Mouse (Mus musculus): ENCODE results near the gene Sec14l3.
"Not testable (repeated sequence)": the region's sequence is repeated elsewhere in the genome, so short reads cannot be mapped to it uniquely, and the experiment has no call there.

Gene Sec14l3

DNA sequence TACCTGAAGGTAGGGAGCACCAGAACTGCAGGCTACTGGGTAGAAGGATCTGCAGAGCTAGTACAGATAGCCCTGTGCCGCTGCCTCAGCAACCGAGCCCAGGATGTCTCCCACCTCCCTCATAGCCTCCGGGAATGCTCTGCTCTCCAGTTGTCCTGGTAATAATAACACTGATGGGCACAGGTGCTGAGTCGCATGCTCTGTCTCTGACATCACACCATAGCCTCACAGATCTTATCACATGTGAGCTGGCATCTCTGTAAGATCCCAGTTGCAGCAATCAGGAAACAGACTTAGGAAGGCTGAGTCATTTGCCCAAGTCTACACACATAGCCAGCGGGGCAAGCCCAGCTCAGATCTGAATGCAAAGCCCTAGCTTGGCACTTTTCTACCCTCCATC lies 37.2 kb downstream of the Sec14l3 start:
- DNase-seq (ENCODE audit: low read depth, low spot score) = no peak

DNA sequence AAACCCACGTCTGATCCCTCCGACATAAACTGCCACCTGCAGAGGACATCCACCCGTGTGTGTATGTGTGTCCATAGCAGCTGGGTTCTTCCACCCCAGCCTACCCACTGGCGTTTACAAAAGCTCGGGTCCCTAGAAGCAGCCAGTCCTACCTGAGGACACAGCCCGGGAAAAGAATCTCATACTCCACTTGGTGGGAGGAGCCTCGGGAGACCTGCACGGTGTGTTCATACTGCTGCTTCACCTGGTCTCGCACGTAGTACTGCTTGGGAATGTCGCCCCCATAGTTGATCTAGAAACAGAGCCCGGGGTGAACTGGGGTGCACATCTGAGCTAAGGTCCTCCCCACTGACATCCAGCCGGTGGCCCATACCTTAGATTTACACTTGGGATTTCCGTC lies 38.9 kb downstream of the Sec14l3 start:
- DNase-seq (ENCODE audit: low read depth, low spot score) = no peak

DNA sequence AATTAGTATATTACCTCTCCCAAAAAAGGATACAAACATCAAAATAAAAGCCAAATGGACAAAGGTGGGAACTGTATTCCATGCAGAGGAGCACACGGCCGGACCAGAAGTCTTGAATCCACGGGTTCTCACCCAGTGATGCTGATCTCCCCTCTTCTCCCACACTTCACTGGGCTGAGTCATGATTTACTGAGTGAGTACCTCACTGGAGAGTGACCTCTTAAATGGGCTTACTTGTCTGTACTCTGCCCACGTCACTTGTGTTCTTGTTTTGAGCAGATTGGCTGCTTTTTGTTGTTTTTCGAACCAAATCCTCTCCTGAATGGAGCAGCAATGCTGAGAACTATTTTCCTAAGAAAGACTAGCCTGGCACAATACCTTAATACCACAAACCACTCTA lies 40.3 kb downstream of the Sec14l3 start:
- no peak for DNase-seq (ENCODE audit: low read depth, low spot score)

DNA sequence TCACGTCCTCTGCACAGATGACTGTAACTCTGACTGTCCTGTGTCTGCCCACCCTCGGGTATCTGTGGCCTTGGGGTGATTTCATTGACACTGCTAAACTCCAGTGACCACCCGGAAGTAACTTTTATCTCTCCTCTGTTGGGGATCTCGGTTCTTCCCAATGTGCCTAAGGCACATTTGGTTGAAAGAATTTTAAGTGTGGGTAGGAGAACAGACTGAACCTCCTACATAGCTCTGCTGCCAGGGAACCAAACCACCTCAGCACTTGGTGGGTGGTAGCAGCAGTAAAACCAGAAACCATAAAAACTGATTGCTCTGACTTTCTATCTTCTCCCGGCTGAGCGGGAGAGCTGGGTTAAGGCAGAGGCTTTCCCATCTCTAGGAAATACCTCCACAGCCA lies 40.8 kb downstream of the Sec14l3 start:
- no peak for DNase-seq (ENCODE audit: low read depth, low spot score)

DNA sequence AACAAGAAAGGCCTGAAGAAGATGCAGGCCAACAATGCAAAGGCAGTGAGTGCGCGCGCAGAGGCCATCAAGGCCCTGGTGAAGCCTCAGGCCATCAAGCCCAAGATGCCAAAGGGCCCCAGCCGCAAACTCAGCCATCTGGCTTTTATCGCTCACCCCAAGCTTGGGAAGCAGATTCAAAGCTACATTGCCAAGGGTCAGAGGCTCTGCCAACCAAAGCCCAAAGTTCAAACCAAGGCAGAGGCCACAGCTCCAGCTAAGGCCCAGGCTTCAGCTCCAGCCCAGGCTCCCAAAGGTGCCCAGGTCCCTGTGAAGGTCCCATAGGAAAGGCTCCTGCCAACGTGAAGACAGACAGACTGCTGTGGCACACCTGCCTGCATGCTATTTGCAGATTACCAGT lies 43.3 kb downstream of the Sec14l3 start:
- not testable (repeated sequence) for DNase-seq (ENCODE audit: low read depth, low spot score)

DNA sequence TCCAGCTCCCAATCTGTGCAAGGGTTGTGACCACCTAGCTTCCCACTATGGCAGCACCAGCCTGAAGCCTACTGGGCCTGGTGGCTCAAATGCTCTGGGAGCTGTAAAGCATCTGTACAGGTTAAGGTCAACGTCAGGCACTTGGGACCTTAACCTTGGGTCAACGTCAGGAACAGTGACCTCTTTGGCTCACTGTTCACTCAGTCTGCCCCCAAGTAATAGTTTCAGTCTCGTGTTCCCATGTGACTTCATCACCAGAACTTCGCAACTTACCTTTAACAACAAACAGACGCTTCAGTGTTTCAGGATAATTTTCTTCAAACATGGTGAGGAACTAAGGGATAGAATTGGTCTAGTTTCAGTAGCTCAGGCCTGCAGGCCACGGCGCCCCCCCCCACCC lies 44.0 kb downstream of the Sec14l3 start:
- DNase-seq (ENCODE audit: low read depth, low spot score) = no peak

DNA sequence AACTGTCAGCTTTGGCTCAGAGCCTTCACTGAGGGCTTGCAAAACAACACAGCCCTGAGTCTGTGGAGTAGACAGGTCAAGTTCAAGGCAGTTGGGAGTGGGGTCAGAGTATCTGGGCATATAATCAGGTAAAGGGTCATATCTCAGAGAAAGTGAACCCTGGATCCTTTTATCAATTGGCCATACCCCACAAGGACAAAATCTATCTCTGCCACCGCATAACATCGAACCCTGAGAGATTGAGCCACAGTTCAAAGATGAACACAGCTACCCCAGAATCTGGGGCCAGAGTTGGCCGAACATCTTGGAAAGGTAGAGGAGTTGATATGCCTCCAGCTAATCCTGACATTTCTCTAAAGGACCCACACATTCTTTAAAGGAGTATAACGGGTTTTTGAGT lies 47.4 kb downstream of the Sec14l3 start:
- DNase-seq (ENCODE audit: low read depth, low spot score) = no peak

DNA sequence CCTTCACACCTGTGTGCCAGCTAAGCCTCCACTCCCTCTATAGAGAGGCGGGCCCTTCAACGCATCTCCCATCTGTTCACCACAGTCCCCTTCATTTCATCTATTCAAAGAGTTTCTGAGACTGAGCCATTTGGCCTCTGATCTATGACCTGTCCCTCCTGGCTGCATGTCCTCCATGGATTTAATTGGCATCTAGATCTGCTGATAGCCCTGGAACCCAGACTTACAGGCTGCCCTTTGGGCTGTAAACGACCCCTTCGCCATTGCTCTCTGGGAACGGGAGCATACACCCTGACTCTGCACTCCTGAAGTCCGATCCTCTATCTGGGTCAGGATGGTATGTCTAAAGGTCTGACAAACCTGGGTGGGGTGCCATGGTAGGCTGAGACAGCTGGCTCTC lies 48.2 kb downstream of the Sec14l3 start:
- no peak for DNase-seq (ENCODE audit: low read depth, low spot score)

DNA sequence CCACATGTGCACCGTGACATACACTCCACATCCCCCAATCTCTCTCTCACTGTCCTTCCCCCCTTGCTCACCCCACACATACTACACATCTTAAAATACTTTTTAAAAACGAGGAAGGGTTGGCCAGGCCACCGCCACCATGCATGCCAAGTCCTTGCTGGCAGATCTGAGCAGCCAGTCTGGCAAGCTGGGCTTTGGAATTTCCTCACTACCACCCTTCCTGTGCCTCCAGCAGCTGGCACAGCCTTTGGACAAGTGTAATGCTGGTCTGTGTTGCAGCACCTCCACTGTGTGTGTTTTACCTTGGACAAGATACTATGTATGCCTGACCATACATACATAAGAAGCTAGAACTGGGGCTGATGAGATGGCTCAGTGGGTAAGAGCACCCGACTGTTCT lies 48.9 kb downstream of the Sec14l3 start:
- no peak for DNase-seq (ENCODE audit: low read depth, low spot score)

DNA sequence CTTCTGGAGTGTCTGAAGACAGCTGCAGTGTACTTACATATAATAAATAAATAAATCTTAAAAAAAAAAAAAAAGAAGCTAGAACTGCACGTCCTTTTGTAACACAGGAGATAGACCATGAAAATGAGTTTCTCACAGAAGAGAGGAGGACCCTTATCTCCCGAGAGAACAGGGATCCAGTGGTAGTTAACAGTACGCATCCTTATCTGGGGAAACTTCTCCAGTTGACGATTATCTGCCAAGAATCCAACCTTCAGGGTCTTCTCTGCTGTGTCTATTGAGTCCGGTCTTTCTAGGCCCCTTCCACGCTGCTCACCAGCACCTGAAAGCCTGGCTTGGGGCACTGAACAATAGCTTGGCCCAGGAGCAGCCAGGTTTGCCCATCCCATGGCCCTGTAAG lies 49.3 kb downstream of the Sec14l3 start:
- no peak for DNase-seq (ENCODE audit: low read depth, low spot score)

DNA sequence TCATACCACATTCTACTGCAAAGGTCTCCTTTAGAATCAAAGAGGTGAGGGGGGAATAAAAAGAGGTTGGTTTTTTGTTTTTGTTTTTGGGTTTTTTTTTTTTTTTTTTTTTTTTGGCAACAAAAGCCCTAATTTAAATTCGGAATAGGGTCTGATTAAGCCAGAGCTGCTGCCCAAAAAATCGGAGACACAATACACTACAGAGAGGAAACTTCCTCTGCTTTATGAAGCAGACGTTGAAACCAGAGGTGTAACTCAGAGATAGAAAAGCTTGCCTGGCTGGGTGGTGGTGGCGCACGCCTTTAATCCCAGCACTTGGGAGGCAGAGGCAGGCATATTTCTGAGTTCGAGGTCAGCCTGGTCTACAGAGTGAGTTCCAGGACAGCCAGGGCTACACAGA lies 49.9 kb downstream of the Sec14l3 start:
- DNase-seq (ENCODE audit: low read depth, low spot score) = not testable (repeated sequence)

DNA sequence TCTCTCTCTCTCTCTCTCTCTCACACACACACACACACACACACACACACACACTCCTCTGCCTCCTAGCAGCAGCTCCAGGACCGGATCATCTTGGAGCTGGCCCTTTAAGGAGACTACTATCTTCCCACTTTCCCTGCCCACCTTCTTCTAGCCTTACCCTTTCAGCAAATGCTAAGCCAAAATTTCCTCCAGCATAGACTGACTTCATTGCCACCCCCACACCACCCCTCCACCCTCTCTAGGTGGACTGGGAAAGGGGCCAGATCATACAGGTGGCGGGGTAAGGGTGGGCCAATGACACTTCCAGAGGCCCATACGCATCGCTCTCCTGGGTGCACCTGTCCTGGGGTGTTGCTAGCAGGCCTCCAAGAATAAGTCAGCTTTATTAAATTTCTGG lies 50.8 kb downstream of the Sec14l3 start:
- DNase-seq (ENCODE audit: low read depth, low spot score) = no peak

DNA sequence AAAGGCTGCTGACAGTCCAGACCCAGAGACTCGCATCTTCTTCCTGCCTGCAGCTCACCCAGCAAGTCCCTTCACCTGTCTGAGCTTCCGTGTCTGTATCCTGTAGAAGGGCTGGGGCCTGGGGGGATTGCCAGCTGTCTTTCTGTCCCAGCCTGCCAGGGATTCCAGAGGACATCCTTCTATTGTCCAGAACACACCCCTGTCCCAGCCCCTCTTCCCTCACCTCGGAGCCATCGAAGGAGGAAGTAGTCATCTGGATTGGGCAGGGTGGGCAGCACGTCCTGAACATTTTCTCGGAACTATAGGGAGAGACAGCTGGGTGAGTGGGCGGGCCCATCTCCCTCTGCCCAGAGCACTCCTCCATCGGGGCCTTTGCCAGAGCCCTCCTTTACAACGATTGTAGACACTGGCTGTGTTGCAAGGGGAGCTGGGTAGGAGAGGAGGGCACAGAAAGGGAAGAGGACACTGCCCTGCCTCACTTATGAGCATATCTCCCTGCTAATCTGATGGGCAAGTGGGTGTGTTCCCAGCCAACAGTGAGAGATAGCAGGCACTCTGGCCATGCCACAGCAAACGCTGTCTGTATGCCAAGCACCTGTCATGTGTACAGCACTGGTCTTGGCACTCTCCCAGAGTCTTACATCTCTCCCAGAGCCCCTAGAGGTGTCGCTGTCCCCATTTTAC lies 52.0 kb downstream of the Sec14l3 start:
- DNase-seq (ENCODE audit: low read depth, low spot score) = no peak

DNA sequence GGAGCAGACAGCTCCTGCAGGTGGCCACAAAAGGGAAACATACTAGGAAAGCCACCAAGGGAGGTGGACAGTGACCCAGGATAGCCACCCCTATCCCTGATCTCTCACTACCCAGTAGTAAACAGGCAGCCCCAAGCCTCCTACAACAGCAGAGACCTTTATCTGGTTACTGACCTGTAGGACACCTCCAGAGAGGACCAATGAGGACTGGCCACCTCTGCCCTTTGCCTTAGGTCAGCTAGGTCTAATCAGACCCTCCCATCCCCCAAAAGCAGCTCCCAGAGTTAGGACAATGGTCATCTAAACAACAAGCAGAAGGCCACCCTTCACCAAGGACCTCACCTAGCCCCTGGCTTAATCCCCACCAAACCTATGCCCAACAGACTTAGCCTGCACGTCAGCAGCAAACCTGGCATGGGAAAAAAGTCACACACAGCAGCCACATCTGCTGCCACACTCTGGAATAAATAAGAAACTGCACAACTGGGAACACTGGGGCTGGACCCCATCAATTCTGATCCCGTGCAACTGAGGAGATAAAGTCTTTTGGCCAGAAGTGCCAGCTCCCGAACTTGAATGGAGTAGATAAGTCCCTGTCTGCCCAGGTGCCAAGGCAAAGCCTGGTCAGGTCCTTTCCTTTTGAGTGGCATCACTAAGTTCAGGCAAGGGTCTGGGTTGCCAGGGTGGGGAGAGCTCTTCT lies 52.9 kb downstream of the Sec14l3 start:
- DNase-seq (ENCODE audit: low read depth, low spot score) = no peak

DNA sequence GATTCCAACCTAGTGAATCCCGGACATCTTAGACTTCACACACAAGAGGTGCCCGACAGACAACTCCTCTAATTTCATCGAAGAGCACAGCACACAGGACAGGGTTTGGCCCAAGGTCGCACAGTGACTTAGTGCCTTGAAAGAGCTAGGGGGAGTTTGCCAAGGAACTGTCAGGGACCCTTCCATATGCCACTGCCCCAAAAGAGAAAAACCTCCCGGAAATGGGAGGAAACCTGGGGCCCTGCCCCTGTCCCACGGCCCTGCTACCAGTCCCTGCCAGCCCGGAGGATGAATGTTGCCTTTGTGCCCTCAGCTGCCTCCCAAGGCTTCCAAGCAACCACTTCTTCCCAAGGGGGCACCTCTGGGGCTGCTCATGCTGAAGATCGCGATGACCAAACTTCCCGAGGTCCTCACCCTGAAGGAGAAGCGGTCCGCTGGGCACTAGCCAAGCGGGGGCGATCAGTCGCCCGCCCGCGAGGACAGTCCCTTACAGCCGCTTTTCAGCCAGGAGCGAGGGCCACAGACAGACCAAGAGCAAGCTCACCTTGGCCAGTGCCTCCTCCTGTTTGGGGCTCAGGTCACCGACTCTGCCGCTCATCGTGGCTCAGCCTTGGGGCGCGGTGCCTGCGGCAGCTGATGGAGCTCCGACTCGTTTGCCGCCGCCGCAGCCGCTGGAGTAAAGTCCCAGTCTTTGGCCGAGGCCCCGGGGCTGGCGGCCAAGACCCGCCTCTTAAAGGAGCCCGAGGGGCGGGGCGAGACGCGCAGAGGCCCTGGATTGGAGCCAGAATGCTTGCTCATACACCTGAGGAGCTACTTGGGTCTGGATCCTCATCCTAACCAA lies 53.7 kb downstream of the Sec14l3 start:
- DNase-seq (ENCODE audit: low read depth, low spot score) = peak; percentile 65

DNA sequence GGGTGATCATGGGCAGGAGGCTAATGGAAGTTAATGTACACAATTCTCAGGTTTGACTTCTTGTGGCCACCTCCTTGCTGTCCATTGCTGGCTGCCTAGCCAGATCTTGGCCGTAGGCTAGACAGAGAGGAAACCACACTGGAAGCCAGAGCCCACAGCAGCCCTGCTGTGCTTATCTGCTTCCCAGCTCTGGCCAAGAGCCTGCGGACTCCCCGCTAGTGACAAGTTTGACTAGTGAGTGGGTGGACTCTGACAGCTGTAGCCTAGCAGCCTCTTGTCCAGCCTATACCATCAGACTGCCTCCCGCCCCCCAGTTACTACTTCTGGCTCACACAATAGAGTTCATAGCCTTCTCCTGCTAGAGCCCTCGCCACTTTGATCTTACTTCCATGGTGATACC lies 55.0 kb downstream of the Sec14l3 start:
- no peak for DNase-seq (ENCODE audit: low read depth, low spot score)

DNA sequence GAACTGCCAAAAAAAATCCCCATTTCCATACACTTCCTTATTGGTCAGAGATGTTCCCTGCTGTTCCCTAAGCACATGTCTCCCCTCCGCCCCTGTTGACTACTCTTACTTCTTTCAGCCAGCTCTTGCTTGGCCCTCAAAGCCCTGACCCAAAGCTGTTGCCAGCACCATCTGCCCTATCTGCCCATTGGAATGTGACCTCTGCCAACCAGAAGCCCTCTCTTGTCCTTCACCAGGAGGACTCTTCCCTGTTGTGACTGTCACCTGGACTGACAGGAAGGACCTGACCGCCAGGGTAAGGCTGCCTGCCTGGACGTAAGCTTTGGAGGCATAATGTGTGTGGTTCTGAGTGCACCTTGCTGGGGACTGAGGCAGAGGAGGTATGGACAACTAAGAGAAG lies 57.0 kb downstream of the Sec14l3 start:
- DNase-seq (ENCODE audit: low read depth, low spot score) = no peak

DNA sequence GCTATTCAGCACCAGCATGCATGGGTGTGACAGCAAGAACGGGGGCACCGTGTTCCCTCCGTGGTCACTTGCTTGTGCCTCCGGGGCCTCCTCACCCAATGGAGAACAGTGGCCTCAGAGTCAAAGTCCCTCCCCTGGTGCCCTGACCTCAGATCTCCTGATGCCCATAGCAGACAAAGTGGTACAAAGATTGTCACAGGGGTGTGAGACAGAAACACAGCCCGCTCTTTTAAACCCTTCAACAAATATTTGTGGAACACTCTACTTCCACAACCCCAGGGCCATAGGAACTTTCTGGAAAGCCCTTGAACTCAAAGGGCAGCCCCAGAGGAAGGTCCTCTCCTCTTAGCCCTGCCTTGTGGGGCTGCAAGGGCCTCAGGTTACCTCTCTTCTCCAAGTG lies 57.6 kb downstream of the Sec14l3 start:
- no peak for DNase-seq (ENCODE audit: low read depth, low spot score)

DNA sequence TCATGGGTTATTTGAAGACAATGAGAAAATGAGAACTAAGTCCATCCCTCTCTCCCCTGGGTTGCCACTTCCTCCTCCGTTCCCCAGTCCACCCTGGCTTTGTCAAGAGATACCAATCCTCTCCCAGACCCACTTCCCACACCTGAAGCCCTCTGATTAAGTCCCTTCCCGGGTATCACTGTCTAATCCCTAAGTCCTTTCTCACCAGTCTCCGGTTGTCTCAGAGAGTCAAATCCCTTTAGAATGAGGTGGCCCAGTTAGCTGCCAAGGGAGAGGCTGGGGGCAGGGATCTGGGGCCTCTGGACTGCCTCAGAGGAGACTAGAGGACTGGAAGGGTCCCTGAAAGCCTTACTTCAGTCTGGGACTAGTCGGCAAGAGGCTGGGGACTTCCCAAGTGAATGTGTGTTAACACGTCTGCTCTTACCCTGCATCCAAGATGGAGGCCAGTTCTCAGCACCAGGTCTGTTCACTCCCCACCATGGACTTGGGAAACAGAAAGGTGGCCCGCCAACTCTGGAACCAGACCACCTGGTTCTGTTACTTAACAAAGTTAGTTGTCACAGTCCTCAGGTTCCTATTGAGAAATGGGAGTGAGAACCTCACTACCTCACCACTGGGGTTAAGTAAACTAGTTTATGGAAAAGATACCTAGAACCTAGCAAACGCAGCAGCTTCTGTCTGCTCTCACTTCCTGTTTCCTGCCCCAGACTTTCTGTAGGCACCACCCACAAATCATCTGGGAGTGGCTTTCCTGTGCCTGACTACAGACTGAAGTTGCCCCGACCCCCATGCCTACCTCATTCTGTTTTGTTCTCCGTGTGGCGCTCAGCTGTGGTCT lies 58.3 kb downstream of the Sec14l3 start, which contains the start of gene Sec14l2:
TSS of gene Sec14l2 (minus strand) at position 674 of the 838 bp plus-strand sequence.
- peak; percentile 73 for DNase-seq (ENCODE audit: low read depth, low spot score)

DNA sequence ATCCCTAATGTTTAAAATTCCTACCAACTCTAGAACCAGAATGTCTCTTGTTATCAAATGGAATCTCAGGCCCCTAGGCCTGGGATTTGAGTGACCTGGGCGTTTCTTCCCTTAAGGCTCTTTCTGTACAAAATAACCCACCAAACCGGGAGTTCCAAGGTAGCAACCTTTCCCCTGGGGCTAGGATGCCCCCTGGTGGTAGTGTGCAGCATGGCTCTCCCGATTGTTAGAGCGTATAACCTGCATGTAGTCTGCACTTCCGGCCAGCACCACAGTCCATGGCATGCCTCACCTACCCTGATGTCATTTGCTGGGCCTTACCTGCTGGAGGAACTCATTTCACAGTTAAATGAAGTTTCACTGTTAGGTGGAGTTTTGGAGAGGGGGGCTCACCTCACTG lies 59.3 kb downstream of the Sec14l3 start:
- DNase-seq (ENCODE audit: low read depth, low spot score) = peak; percentile 78

DNA sequence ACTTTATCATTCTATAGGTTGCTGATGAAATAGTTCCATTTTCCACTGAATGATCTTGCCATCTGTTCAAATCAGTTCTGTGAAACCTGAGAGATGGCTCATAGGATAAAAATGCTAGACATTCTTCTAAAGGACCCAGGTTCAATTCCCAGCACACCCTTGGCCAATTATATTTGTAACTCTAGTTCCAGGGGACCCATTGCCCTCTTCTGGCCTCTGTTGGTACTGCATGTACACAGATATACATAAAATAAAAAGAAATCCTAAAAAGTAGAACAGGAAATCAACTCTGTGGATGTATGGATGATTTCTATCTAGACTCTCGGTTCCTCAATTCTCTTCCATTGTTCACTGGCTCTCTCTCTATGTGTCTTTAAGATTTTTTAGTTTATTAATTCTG lies 62.4 kb downstream of the Sec14l3 start:
- peak; percentile 39 for DNase-seq (ENCODE audit: low read depth, low spot score)

Data from ES-CJ7 (cell line).